Comparison of ENCODE assay signal across 18 mouse cellular contexts in genomic region chr10:107172003-107172689, GRCm38 (mm10). TPM values are rescaled to one million over a fixed set of nuclear protein-coding genes. Genes with fewer than 3 reads are reported as not detected.
A peak's percentile ranks its signal among the peaks of the same experiment; 100 is the strongest.
DNase-seq lines count a peak whose midpoint lies in the region; ATAC-seq and TF ChIP-seq lines count a peak whose summit lies in the region.
"Had no signal": no experiment of that assay in that cellular context is flagged by ENCODE, and none has a peak within 500 bp of the region (broad histone marks: within the 10 kb centered on the region; RNA-seq: fewer than 3 reads in every experiment).

No protein-coding gene starts in this region.

- DNase-seq in frontal cortex, adult 2 months (ENCODE audit: extremely low spot score in 1 of 2, low spot score in 1 of 2) = no peak
- DNase-seq in lung, postnatal 0 days (ENCODE audit: low spot score) = peak; percentile 35
- no peak for DNase-seq in lung, postnatal 36 days
- no peak for DNase-seq in gastrocnemius, postnatal 25 days
- no peak for DNase-seq in neural tube, embryonic 10.5 days (ENCODE audit: extremely low spot score, low spot score)
- DNase-seq: adrenal gland, adult 8-10 months; adrenal gland, postnatal 36 days; cerebellum, adult 2 months; cerebellum, postnatal 10 days; gastrocnemius, postnatal 14 days had no signal

- no peaks in the 10 kb centered on the region for H3K27me3 ChIP-seq in lung, postnatal 0 days (replicated peaks; ENCODE audit: insufficient read depth, low read length)
- H3K27me3 ChIP-seq: CH12.LX; forebrain, embryonic 13.5 days; heart, embryonic 12.5 days; intestine, embryonic 15.5 days had no signal

- no peaks in the 10 kb centered on the region for H3K9me3 ChIP-seq in lung, postnatal 0 days (ENCODE audit: low read length)
- H3K9me3 ChIP-seq: forebrain, embryonic 13.5 days; heart, embryonic 12.5 days; hindbrain, embryonic 10.5 days; intestine, embryonic 15.5 days had no signal

- ATAC-seq in frontal cortex, adult (ENCODE audit: low TSS enrichment) = 0 out of 2 replicates have a peak, but pooled peaks have one; percentile 59
- ATAC-seq in lung, postnatal 0 days = peak; percentile 19; the same call in 1 of the 2 replicates
- ATAC-seq: forebrain, embryonic 13.5 days; intestine, embryonic 15.5 days had no signal

- no peaks in the 10 kb centered on the region for H3K4me1 ChIP-seq in lung, postnatal 0 days (ENCODE audit: insufficient read depth, low read depth, low read length)
- peaks cover 4% of the 10 kb centered on the region; the same call in 1 of the 2 replicates for H3K4me1 ChIP-seq in embryonic fibroblast, embryonic 13.5 days (ENCODE audit: control insufficient read depth, insufficient read depth, low read length)
- H3K4me1 ChIP-seq: forebrain, embryonic 13.5 days; hindbrain, embryonic 10.5 days; intestine, embryonic 15.5 days had no signal

- no peak for TF ChIP-seq POLR2A in embryonic fibroblast, embryonic 13.5 days (IDR thresholded peaks at IDR 0.05; ENCODE audit: low read depth, low read length)

- H3K9ac ChIP-seq in lung, postnatal 0 days (replicated peaks; ENCODE audit: low read depth) = no peak overlapping the region
- H3K9ac ChIP-seq: forebrain, embryonic 13.5 days; heart, embryonic 12.5 days; intestine, embryonic 15.5 days had no signal

- H3K4me2 ChIP-seq in lung, postnatal 0 days (replicated peaks; ENCODE audit: low read depth, low read length) = no peak overlapping the region
- H3K4me2 ChIP-seq: forebrain, embryonic 13.5 days; heart, embryonic 12.5 days; intestine, embryonic 15.5 days had no signal

- no peak overlapping the region for H3K4me3 ChIP-seq in lung, postnatal 0 days (ENCODE audit: low read depth, low read length)
- no peak overlapping the region for H3K4me3 ChIP-seq in embryonic fibroblast, embryonic 13.5 days (ENCODE audit: insufficient read depth, low read length)
- H3K4me3 ChIP-seq: forebrain, embryonic 13.5 days; heart, embryonic 12.5 days; hindbrain, embryonic 10.5 days; intestine, embryonic 15.5 days had no signal

- TF ChIP-seq CTCF in lung, postnatal 0 days (IDR thresholded peaks at IDR 0.05) = no peak
- TF ChIP-seq CTCF in embryonic fibroblast, embryonic 13.5 days (IDR thresholded peaks at IDR 0.05; ENCODE audit: borderline replicate concordance, insufficient read depth, low read length) = no peak

- no peak for TF ChIP-seq EP300 in lung, postnatal 0 days (IDR thresholded peaks at IDR 0.05)

- H3K27ac ChIP-seq in lung, postnatal 0 days (ENCODE audit: low read length) = no peak overlapping the region
- peak overlapping the region; percentile 95 for H3K27ac ChIP-seq in embryonic fibroblast, embryonic 13.5 days (ENCODE audit: insufficient read depth, low read length)
- H3K27ac ChIP-seq: forebrain, embryonic 13.5 days; hindbrain, embryonic 10.5 days; intestine, embryonic 15.5 days had no signal

- 64% methylated on average over 3 of the region's 3 CpGs for WGBS in lung, postnatal 0 days

- no peaks in the 10 kb centered on the region for H3K36me3 ChIP-seq in lung, postnatal 0 days (ENCODE audit: insufficient read depth, low read length)
- H3K36me3 ChIP-seq: heart, embryonic 12.5 days; hindbrain, embryonic 10.5 days; intestine, embryonic 15.5 days had no signal

RNA-seq across cellular contexts. Expression of gene Acss3, which starts 48.7 kb away (rescaled TPM):
- 1.1 and 1.9 TPM in 2 replicates for polyA plus RNA-seq in frontal cortex, adult 2 months (2012; rRNA removed)
- polyA plus RNA-seq in lung, postnatal 0 days (2015; fragmentation: Nextera tagmentation; extraction: Ambion mirVana) = 6.3 and 6.9 TPM in 2 replicates
- polyA plus RNA-seq in embryonic fibroblast, embryonic 13.5 days (2011; ENCODE audit: insufficient read length, low read depth, missing spikeins) = 1.2 and 3.7 TPM in 2 replicates
- total RNA-seq in gastrocnemius, postnatal 25 days (2021) = 1 to 10 TPM; 4.7 to 6.1 TPM
- total RNA-seq: CH12.LX; granulocyte monocyte progenitor cell, adult 5-6 weeks had no signal
